Mouse (Mus musculus) c-Kit-positive CD71-negative TER-119-negative erythroid progenitor cells, embryonic 14.5 days (primary cell): ENCODE results near the gene Plpp1.

Source experiments
- DNase-seq: peaks from one replicate; pipeline ENCODE4 v3.0.0-alpha.2; 2013; ENCODE audit warnings: low read depth

The Plpp1 gene

DNA sequence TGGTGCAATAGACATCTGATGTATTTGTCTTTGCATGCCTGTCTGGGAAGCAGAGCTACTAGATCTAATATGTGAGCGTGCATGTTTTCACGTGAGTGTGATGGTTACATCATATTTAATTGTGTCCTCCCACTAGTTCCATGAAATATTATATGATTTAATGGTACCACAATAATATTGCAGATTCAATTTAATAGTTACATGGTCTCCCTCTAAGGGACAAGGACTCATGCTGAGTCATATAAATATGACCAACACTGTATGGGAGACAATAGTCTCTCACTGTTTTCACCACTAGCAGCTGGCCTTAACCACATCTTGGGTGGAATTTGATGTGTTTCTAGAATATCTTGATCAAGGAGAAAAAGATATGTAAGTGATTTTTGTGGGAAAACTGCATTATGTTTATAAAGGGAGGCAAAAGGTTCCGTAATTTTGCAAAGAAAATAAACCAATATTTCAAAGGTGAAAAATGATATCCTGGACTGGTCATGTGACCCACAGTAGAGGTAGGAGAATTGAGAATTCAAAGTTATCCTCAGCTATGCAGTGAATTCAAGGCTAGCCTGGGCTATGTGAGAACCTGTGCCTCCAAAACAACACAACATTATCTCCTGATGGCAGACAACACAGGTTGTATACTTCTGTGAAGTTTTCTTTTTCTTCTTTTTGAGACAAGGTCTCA lies 26.5 kb upstream of the Plpp1 start:
- DNase-seq: no peak

DNA sequence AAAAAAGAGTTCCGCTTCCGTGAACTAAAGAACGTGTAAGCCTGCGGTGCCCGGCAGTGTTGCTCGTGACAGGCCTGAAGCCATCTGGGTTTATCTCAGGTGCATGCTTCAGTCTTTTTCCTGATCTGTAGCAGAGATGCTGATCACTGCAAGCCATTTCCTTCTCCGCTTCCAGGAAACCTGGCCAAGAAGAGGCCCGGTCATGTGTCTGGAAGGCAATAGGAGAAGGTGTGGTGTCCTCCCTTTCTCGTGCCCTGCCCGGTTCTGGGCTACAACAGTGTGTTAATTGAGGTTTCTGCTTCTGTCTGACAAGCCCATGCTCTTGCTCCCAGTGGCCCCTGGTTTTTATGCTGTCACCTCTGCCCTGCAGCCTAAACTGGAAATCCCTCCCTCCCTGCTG lies 24.7 kb upstream of the Plpp1 start:
- no peak for DNase-seq

DNA sequence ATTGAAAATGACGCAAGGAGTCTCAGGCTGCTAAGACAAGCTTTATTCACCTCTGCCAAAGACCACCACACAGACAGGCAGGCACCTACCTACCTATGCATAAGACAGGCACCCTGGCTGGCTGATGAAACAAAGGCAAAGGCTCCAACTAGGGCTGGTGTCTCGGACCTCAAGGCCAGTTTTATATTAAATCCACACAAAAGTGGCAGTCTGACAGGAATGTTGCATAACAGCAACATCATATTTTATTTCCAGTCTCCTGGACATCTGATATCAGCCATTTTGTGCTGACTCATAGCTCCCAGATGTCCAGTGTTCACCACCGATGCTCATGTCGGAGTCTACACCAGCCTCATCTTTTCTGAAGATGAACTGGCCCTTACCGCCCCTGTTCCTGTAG lies 22.2 kb upstream of the Plpp1 start:
- no peak for DNase-seq

DNA sequence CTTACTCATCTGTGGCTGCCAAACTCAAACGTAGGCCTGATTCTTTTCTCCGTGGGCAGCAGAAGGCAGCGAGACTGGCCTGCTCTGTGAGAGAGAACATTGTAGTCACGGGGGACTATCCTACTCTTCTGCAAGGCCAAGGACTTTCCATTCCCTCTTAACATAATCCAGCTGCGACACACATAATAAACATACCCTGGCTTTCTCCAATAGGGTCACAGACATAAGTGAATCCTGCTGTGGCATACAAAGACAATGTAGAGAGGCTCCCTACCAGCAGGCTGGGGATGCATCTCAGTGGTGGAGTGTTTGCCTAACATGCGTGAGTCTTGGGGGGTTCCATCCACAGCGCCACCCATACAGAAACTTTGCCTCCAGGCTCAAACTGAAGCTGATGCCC lies 15.3 kb upstream of the Plpp1 start:
- DNase-seq: no peak

DNA sequence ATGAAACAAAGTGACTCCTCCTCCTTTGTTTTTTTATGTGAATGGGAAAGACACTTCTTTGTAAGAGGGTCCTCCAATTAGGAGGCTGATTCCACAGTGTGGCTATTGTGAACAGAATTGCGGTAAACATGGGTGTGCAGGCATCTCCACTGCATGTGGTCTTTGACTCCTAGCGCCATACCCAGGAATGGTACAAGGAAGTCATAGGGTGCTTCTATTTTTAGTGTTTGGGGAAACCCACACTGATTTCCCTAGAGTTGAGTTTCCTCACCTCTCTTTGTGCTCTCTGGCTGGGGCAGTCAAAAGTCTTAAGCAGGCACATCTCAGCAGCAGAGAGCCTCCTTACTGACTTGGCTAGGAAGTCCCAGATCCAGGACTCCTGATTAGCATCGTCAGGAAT lies 14.4 kb upstream of the Plpp1 start:
- no peak for DNase-seq

DNA sequence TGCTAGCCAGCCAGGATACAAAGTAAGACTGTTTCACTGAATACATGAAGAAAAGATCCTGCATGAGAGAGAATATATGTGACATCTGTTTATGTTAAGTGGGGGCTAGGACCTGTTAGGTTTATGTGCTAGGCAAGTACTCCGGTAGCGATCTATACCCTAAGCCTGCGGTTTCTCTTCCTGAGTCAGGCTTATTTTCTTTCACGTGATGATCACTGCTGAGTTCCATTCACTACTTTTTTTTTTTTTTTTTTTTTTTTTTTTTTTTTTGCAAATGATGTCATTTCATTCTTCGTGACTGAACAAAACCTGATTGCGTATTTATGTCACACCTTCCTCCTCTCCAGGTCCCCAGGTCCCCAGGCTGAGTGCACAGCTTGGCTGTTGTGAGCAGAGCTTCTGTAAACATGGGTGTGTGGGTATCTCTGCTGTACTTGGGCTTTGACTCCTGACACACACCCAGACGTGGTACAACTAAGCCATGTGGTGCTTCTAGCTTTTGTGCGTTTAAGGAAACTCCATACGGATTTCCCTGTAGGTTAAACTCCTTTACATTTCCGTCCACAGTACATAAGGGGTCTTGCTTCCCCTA lies 13.6 kb upstream of the Plpp1 start:
- DNase-seq: no peak

DNA sequence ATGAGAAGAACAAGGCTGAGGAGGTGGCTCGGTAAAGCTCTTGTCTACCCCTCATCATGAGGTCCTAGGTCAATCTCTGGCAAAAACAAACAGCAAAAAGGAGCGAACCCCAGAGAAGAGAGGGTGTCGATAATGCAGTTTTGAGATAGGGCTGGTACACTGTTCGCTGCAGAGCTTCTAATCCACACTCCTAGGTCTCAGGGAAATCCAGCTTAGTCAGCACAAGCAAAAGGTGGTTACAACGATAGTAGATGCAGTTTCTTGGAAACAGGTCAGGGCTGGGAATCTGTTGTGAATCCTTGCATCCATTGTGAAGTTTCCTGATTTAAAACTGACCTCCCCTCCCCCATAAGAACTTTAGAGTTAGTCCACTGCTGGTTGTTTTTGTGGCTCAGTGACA lies 9.8 kb upstream of the Plpp1 start:
- no peak for DNase-seq

DNA sequence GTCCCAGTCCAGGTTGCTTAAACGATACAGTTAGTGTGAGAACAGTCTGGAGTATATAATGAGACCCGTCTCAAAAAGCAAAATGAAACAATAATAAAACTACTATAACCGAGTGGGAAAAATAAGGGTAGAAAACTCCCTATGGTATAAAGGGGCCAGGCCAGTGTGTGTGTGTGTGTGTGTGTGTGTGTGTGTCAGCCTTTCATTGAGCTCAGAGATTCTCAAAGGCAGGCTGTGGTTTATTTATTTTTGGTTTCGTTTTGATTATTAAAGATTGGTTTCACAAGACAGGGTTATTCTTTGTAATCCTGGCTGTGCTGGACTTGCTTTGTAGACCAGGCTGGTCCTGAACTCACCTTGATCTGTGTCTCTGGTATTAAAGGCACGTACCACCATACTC lies 8.7 kb upstream of the Plpp1 start:
- no peak for DNase-seq

DNA sequence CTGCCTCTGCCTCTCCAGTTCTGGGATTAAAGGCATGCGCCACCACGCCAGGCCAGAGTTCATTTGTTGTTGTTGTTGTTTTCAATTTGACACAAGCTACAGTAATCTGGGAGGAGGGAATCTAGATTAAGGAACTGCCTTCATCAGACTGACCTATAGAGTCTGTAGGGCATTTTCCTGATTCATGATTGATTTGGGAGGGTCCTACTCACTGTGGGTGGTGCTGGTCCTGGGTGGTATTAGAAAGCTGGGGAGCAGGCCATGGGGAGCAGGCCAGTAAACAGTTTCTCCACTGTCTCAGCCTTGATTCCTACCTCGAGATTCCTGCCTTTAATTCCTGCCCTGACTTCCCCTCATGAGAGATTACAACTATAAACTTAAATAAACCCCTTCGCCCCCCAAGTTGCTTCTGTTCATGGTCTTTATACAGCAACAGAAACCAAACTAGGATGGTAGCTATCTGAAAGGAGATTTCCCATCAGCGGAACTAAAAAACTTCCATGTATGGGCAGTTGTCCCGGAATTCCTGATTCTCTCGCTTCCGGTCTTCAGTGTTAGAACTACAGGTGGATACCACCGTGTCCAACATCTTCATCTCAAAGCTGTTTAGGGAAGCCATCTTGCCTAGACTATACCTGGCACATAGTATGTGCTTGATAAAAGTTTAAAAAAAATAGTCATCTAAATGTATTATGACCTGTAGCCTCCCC lies 2.2 kb upstream of the Plpp1 start:
- no peak for DNase-seq

DNA sequence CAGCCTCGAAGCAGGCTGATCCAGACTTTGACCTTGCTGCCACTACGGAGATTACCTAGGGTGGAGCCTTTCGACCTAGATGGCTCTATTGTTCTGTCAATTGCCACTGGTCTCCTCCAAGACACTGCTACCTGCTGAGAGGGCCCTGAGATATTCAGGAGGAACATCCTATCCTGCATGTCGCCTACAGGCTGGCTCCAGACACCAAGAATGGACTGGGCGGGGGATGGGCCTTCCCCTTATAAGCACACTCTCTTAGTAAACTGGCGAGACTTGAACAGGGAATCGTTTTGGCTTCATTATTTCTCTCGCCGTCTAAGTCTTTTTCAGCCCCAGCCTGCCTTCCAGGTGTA lies 1.7 kb upstream of the Plpp1 start:
- DNase-seq: no peak

DNA sequence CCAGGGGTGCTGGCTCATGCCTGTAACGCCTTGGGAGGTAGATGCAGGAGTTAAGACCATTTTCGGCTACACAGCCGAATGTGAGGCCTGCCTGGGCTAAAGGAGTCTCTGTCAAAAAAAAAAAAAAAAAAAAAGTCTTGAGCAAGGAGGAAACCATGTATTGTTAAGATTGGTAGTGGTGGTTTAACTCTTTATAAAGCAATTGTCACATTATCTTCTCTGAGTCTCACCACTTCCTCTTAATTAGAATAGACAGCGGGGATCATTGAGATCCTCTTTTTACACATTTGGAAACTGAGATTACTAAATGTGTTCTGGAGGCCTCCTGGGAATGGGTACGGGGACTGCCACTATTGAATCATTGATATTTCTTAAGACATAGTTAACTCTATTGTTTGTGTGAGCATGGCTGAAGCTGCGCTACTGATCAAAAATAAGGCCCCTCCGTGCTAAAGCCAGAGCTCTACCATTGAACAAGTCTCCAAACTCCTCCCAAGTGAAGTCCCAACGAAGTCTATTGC lies 811 bp upstream of the Plpp1 start:
- no peak for DNase-seq

DNA sequence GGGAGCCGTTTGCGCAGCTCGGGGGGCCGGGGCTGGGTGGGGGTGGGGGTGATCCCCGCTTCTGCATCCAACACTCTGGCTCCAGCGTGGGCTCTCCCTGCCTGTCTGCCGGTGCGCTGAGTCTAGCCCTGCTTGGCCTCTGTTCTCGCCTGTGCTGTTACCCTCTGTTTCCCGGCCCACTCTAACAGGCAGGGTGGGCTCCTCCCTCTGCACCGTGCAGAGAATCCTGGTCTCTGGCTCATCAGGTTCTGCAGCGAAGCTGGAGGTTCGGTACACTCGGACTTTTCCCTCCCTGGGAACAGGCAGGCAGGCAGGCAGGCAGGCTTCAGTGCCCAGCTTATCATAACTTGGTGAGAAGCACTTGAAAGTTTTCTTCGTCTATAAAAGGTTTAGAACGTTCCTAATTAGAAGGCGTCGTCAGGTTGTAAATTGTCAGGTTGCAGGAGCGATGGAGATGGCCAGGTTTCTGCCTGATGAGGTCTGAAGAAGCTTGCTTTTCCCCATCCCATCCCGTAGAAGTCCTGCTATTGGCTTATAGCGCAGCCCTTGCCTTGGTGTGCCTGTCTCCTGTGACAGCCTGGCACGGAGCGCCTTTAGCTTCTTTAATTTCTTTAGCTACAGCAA lies 901 bp downstream of the Plpp1 start:
- DNase-seq: no peak

DNA sequence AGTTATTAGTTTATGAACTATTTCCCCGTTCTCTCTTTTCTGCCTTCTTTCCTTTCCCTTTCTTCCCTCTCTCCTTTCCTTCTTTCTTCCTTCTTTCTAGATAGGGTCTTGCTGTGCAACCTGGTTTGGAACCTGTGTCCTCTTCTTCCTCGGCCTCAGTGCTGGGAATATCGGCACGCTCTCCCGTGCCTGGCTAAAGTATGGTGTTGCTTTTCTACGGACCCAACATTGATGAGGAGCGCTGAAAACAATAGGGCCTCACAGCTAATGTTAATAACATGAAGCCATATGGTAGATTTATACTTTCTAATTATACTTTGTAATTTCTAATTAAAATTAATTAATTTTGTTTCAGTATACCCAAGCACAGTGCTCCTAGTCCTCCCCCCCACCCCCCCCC lies 2.5 kb downstream of the Plpp1 start:
- no peak for DNase-seq

DNA sequence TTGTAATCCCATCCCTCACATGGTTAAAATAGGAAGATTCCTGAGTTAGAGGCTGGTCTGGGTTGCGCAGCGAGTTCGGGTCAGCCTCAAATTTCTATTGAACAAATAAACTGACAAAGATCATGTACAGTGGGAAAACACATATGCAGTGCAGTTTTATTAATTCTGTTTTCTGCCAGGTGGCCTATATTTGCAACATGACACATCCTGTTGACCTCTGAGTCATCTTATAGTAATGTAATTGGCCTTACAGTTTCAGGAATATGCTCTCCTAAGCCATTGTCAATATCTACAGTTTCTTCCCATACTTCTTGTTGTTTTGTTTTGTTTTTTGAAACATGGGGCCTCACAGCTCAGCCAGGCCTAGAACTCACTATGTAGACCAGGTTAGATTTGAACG lies 3.1 kb downstream of the Plpp1 start:
- no peak for DNase-seq

DNA sequence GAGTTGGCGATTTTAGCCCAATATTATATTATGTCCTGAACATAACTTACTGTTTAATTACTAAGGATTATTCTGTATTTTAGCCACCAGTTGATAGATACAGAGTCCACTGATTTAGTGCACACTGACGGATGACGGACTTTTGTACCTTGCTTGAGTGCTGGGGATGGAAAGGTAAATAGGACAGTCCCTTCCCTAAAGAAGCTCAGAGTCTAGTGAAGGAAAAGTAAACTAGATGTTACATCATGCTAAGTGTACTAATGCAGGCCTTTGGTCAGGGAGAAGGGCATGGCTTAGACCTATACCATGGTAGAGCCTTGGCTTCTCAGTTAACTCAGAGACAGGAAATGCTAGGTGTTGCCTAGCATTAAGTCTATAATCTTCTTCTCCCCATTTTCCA lies 4.9 kb downstream of the Plpp1 start:
- no peak for DNase-seq

DNA sequence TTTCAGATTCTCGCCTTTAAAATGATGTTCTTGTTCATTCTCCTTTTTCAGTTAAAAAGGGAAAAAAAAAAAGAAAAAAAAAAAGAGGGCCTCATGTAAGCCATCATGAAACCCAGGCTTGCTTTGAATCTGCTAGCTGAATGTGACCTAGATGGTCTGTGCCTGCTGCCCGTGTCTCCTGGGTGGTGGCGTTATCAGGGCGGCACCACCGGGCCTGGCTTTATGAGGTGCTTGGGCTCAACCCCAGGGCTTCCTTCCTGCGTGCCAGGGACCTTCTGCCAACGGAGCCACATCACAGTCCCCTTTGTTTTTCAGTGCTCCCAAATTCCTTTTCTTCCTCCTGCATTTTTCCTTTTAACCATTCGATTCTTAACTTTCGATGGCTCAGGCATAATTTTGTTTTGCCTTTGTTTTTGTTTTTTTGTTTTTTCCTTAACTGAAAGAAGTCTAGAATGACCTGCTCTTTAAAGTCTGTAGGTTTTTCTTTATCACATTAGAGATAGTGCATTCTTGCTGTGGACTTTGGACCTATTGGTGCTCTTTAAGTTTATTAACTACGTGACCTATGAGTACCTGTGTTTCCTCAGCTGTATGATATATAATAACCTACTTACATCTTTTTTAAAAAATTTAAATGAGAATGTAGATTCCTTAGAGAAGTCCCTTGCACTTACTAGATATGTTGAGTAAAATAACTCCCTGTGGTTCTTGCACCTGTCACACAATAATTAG lies 7.5 kb downstream of the Plpp1 start:
- DNase-seq: no peak

DNA sequence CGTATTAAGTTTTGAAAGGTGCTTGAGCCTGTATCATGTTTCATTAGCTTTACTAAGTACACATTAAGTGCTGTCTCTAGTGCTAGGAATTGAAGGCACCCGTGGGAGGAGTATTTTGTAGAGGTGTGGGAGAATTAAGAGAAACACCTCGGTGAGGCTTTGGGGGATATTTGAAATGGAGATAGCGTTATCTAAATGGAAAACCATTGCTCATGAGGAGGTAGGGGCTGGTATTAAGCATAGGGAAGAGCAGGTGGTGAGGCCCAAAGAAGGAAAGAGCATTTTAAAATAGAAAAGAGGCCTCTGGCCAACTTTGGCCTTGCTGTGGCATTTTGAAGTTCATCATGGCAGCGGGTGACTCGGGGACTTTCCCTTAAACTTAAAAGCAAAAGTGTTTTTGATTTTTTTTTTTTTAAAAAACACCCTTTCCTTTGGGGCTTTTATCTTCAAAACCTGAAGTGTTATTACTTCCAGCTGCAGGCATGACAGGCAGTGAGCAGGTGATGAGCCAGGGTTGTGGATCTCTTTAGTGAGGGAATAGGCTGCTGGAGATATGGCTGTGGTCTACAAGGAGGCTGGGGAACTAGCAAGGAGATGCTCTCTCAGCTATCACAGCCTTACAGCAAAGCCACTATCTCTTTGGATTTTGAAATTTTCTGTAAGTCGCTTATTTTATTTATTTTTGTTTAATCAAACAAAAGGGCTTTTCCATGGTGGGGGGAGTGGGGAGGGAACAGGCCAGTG lies 9.1 kb downstream of the Plpp1 start:
- DNase-seq: no peak

DNA sequence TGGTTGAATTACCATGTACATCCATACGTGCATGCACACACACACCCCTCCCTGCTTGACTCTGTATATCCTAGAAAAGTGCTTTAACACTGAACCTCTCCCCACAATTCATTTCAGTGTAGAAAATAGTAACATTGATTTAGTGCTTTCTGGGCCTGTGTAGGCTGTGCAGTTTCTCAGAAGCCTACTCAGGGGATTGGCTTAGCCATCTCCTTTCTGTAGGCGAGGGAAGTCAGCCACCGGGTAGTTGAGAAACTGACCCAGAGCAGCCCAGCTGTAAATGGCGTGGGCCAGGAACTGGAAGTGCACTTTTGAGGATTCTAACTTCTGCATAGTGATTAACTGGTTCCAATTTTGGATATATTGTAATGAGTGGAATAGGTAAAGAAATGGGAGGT lies 9.7 kb downstream of the Plpp1 start:
- no peak for DNase-seq

DNA sequence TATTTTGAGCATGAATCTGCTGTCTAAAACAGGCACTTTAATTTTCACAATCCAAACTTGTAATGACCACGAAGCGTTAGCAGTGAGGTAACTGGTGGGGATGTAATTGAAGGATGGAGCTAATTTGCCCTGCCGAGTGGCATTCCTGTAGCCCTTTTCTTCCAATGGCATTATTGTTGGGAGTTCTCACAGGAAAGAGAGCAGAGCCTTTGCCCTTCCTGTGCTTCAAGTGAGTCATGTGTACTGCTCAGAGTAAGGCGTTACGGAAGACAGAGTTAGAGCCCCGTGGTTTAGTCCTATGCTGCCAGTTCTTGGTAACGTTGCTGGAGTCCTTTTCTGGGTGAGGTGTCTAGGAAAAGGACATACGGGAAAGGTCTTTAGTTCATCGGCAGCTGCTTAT lies 10.2 kb downstream of the Plpp1 start:
- no peak for DNase-seq

DNA sequence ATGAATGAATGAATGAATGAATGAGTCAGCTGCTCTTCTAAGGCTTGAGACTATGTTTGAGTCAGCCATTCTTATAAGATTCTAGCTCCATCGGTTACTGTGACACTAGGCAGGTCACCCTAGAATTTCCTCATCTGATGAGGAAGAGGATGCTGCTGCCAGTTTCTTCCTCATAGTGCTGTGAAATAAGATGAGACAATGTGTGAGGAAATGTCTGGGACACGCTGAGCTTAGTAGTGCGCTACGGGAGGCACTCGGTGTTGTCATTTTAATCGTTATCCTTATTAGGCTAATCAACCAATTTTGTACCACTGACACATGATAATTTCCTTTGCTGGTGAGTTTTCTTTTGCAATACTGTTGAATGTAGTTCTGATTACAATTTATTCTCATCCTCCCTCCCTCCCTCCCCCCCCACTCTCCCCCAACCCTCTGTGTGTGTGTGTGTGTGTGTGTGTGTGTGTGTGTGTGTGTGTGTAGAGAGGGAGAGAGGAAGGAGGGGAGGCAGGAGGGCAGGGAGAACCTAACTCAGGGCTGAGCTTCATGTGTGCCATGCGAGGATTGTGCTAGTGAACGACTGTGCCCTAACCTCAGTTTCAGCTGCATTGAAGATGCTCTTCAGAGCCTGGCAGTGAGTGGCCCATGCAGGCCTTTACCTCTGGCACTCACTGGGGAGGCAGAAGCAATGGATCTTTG lies 11.3 kb downstream of the Plpp1 start:
- no peak for DNase-seq

DNA sequence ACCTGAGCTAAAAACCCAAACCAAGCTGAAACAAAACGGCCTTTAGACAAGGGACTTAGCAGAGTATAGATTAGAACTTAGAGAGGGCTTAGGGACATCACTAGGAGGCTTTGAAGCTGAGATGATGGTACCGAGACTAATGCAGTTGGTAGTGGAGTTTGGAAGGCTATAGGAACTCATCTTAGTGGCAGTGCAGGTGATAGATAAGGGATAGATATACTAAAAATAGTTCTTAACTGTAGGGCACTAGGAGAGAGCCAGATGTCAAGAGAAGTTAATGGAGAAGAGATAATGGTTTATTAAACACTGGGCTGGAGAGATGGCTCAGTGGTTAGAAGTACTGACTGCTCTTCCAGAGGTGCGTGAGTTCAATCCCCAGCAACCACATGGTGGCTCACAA lies 15.4 kb downstream of the Plpp1 start:
- DNase-seq: no peak
